Mouse (Mus musculus) limb, embryonic 14.5 days (tissue): Measurements from ENCODE around the gene Atg5. TPM values are rescaled to one million over a fixed set of nuclear protein-coding genes. Genes with fewer than 3 reads are reported as not detected.

Source experiments
- ATAC-seq: fragments of 200-750 bp; cut with Nextera tagmentation; 2 replicates; pipeline ENCODE4 v1.8.0; 2017; ENCODE audit warnings: low read depth, moderate number of reproducible peaks, moderate TSS enrichment; ENCODE audit not compliant: low FRiP score
- DNase-seq: peaks from one replicate; pipeline ENCODE4 v3.0.0-alpha.2; 2015; ENCODE audit warnings: low spot score
- H3K27ac ChIP-seq: fragments of 300-500 bp; sonication (generic); replicated peaks from 2 replicates; pipeline ENCODE4 v1.5.1; 2014; ENCODE audit warnings: low read depth, mild to moderate bottlenecking, low read length, moderate library complexity, mixed read lengths
- H3K27me3 ChIP-seq: fragments of 300-500 bp; sonication (generic); 2 replicates; pipeline ENCODE4 v1.6.1; 2014; ENCODE audit warnings: low read length, mixed read lengths; ENCODE audit not compliant: control insufficient read depth, insufficient read depth
- H3K36me3 ChIP-seq: fragments of 300-500 bp; sonication (generic); 2 replicates; pipeline ENCODE4 v1.6.1; 2014; ENCODE audit warnings: mild to moderate bottlenecking, low read length, moderate library complexity, mixed read lengths; ENCODE audit not compliant: control insufficient read depth, insufficient read depth
- H3K4me1 ChIP-seq: fragments of 300-500 bp; sonication (generic); 2 replicates; pipeline ENCODE4 v1.6.1; 2014; ENCODE audit warnings: antibody characterized with exemption, low read length, mixed read lengths; ENCODE audit not compliant: control insufficient read depth, insufficient read depth
- H3K4me2 ChIP-seq: fragments of 300-500 bp; sonication (generic); replicated peaks from 2 replicates; pipeline ENCODE4 v1.6.1; 2014; ENCODE audit warnings: low read depth, mild to moderate bottlenecking, low read length, moderate library complexity; ENCODE audit not compliant: severe bottlenecking
- H3K4me3 ChIP-seq: fragments of 300-500 bp; sonication (generic); replicated peaks from 2 replicates; pipeline ENCODE4 v1.5.1; 2014; ENCODE audit warnings: low read length
- H3K9ac ChIP-seq: fragments of 300-500 bp; sonication (generic); 2 replicates; pipeline ENCODE4 v1.6.1; 2014; ENCODE audit warnings: mild to moderate bottlenecking, low read depth, low read length, moderate library complexity; ENCODE audit not compliant: severe bottlenecking
- H3K9me3 ChIP-seq: fragments of 300-500 bp; sonication (generic); 2 replicates; pipeline ENCODE4 v1.6.1; 2016; ENCODE audit warnings: low read length; ENCODE audit not compliant: control insufficient read depth
- POLR2A ChIP-seq: fragments of 200-500 bp; IDR thresholded peaks from 2 replicates; pipeline ENCODE4 v1.8.0; 2012; ENCODE audit warnings: inconsistent platforms, mild to moderate bottlenecking, moderate library complexity, borderline replicate concordance; ENCODE audit not compliant: insufficient read depth, insufficient read length; ENCODE audit errors: extremely low read depth
- WGBS: fragments of 180-500 bp; shearing (Covaris S2); extraction: QIAGEN DNeasy Blood & Tissue Kit; methylation state at CpG from one replicate; pipeline ENCODE4 v1.1.7; 2014; 5-methylcytosine and 5-hydroxymethylcytosine counted together
- microRNA counts: library from miRNA; unstranded; fragments of <30 nt; microRNA quantifications from one replicate; lab custom pipeline; 2016
- microRNA-seq: library from miRNA; unstranded; fragments of <30 nt; microRNA quantifications from one replicate; pipeline ENCODE4, GENCODE M21; 2016
- polyA plus RNA-seq, 2 experiments: library from polyadenylated mRNA; depleted of rRNA in 1 of 2; stranded (reverse) in 1 of 2; unstranded in 1 of 2; fragments of >200 nt; fragmentation: Nextera tagmentation in 1 of 2; extraction: Ambion mirVana in 1 of 2; gene quantifications; 2 replicates each; pipeline versions ENCODE4 v1.2.1 to v1.2.3; 2012 to 2014

Gene Atg5
- polyA plus RNA-seq, 2 experiments, result 21.2 to 55.1 TPM

DNA sequence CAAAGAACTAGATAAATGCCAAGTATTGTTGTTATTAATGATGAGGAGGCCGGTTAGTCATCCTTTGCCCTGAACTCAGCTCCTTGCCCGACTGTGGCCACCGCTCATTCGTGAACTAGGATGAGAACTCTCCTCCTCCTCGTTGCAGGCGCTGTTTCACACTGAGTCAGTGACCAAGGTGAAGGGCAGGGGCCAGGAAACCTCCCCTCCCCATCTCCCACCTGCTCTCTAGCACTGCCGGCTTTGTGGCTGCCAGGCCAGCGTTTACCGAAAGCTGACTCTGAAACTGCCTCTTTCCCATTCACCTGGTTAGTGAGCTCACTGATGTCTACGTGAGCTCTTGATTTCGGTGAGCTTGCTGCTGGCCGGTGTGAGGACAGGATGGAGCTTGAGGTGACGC lies 132.4 kb downstream of the Atg5 start:
- 49% methylated on average over 13 of the region's 13 CpGs for WGBS
- H3K4me1 ChIP-seq, result no peaks in the 10 kb centered on the region
- H3K4me3 ChIP-seq, result no peak overlapping the region
- ATAC-seq (no peak), DNase-seq (no peak)
- no peak overlapping the region for H3K4me2 ChIP-seq
- no peak overlapping the region for H3K9ac ChIP-seq
- no peaks in the 10 kb centered on the region for H3K9me3 ChIP-seq
- TF ChIP-seq POLR2A, result no peak
- H3K27me3 ChIP-seq, result no peaks in the 10 kb centered on the region
- H3K36me3 ChIP-seq, result no peaks in the 10 kb centered on the region
- no peak overlapping the region for H3K27ac ChIP-seq

DNA sequence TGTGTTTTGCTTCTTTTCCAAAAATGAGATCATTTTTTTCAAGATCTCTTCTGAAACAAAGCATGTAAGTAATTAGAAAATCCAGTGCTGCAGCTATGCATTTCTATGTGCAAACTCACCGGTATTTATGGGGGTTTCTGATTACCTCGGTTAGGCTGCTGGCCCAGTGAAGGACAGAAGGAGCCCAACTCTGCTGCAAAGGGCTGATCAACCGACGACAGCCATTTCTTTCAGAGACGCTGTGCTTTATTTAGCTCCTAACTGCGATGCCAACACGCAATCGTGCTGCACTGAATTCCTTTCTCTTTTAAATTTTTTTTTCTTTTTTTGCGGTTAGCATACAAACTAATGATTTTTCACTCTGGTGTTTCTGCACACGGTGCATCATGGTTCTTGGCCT lies 133.4 kb downstream of the Atg5 start:
- TF ChIP-seq POLR2A, result no peak
- Histone ChIP-seq H3K4me3 (no peak overlapping the region), H3K27ac (no peak overlapping the region), H3K27me3 (no peaks in the 10 kb centered on the region), H3K36me3 (no peaks in the 10 kb centered on the region), H3K4me2 (no peak overlapping the region), H3K9ac (no peak overlapping the region), H3K4me1 (no peaks in the 10 kb centered on the region), H3K9me3 (no peaks in the 10 kb centered on the region)
- WGBS, result 54% methylated on average over 10 of the region's 10 CpGs
- DNase-seq (no peak), ATAC-seq (no peak)

DNA sequence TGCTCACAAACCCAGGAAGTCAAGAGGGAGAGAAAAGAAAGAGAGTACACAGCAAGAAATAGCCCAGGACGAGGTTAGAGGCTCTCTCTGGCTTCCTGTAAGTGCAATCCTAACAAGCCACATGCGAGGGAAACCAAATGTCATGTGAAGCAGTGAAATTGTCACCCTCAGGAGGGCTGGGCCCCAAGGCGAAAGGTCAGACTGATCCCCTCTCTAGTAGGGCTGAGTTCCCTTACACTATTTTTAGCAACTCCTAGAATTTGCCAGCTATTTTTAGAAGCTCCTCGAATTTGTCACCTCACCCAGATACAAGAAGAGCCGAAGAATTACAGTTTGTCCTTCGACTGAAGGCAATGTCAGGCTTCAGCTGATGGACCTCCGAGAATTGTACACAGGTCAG lies 135.3 kb downstream of the Atg5 start:
- no peaks in the 10 kb centered on the region for H3K27me3 ChIP-seq
- H3K4me2 ChIP-seq, result no peak overlapping the region
- no peak overlapping the region for H3K9ac ChIP-seq
- 57% methylated on average over 7 of the region's 7 CpGs for WGBS
- ATAC-seq, result no peak
- no peaks in the 10 kb centered on the region for H3K36me3 ChIP-seq
- H3K27ac ChIP-seq, result no peak overlapping the region
- no peaks in the 10 kb centered on the region for H3K9me3 ChIP-seq
- no peak overlapping the region for H3K4me3 ChIP-seq
- no peak for DNase-seq
- TF ChIP-seq POLR2A, result no peak
- no peaks in the 10 kb centered on the region for H3K4me1 ChIP-seq

GRCm38 (mm10) chr10:44409054-44409453 lies 140.9 kb downstream of the Atg5 start:
- DNase-seq, result no peak
- Histone ChIP-seq H3K27me3 (no peaks in the 10 kb centered on the region), H3K27ac (no peak overlapping the region), H3K9me3 (no peaks in the 10 kb centered on the region), H3K4me2 (no peak overlapping the region), H3K4me3 (no peak overlapping the region), H3K9ac (no peak overlapping the region), H3K4me1 (peaks cover 7% of the 10 kb centered on the region; the same call in 1 of the 2 replicates), H3K36me3 (no peaks in the 10 kb centered on the region)
- WGBS, result 16% methylated on average over 10 of the region's 10 CpGs
- TF ChIP-seq POLR2A, result no peak
- ATAC-seq, result peak; percentile 19; the same call in 1 of the 2 replicates

- no peaks in the 10 kb centered on the region for H3K36me3 ChIP-seq
- TF ChIP-seq POLR2A, result no peak
- H3K27me3 ChIP-seq, result no peaks in the 10 kb centered on the region
- H3K4me2 ChIP-seq, result no peak overlapping the region
- peaks cover 7% of the 10 kb centered on the region; the same call in 1 of the 2 replicates for H3K4me1 ChIP-seq
- 58% methylated on average over 11 of the region's 11 CpGs for WGBS
- ATAC-seq (no peak), DNase-seq (no peak)
- no peak overlapping the region for H3K9ac ChIP-seq
- H3K9me3 ChIP-seq, result no peaks in the 10 kb centered on the region
- H3K27ac ChIP-seq, result no peak overlapping the region
- H3K4me3 ChIP-seq, result no peak overlapping the region
Observed at GRCm38 (mm10) chr10:44409958-44410357, 141.8 kb downstream of the Atg5 start.

MicroRNA genes within 50 kb of the gene (microRNA counts, 519-probe panel; counts per million panel counts)
- microRNA mmu-miR-1929 (lab: Ali Mortazavi, UCI), result 1,707 counts per million, percentile 15 among the panel's probes with 10 or more counts

Small RNAs within 50 kb of the gene (microRNA-seq; reads per million reads assigned to microRNA genes)
- gene Mir1929, result 1.1 reads per million

Other genes with a start within 250 kb of the Atg5 start
- 2.2 and 3.1 TPM in 2 replicates for gene Crybg1, start 119.5 kb upstream of the Atg5 start, polyA plus RNA-seq (2012; rRNA removed)
- gene Crybg1, start 119.5 kb upstream of the Atg5 start, polyA plus RNA-seq (2014; fragmentation: Nextera tagmentation; extraction: Ambion mirVana), result 4.9 and 5.1 TPM in 2 replicates